Mouse (Mus musculus) brown adipose tissue, adult 24 weeks (tissue): ENCODE results near the gene Tnf. TPM values are rescaled to one million over a fixed set of nuclear protein-coding genes. Genes with fewer than 3 reads are reported as not detected.
"Not testable (repeated sequence)": the region's sequence is repeated elsewhere in the genome, so short reads cannot be mapped to it uniquely, and the experiment has no call there.

Experiments used
- H3K27ac ChIP-seq: fragments of 200-500 bp; replicated peaks from 2 replicates; pipeline ENCODE4 v1.5.1; 2012; ENCODE audit warnings: low read depth, mild to moderate bottlenecking, low read length
- H3K4me1 ChIP-seq: fragments of 200-500 bp; 2 replicates; pipeline ENCODE4 v1.6.1; 2012; ENCODE audit warnings: low read length, mixed read lengths; ENCODE audit not compliant: control insufficient read depth, insufficient read depth, insufficient read length
- H3K4me3 ChIP-seq: fragments of 200-500 bp; 2 replicates; pipeline ENCODE4 v1.5.1; 2012; ENCODE audit warnings: low read depth, mild to moderate bottlenecking, low read length, moderate library complexity; ENCODE audit not compliant: insufficient read depth
- polyA plus RNA-seq: library from polyadenylated mRNA; stranded (reverse); fragments of >200 nt; gene quantifications from 2 replicates; pipeline ENCODE4 v1.2.4, GENCODE M21; 2012; ENCODE audit not compliant: missing spikeins, insufficient read depth, insufficient read length

The Tnf gene
- polyA plus RNA-seq, 1 experiment = not detected

DNA sequence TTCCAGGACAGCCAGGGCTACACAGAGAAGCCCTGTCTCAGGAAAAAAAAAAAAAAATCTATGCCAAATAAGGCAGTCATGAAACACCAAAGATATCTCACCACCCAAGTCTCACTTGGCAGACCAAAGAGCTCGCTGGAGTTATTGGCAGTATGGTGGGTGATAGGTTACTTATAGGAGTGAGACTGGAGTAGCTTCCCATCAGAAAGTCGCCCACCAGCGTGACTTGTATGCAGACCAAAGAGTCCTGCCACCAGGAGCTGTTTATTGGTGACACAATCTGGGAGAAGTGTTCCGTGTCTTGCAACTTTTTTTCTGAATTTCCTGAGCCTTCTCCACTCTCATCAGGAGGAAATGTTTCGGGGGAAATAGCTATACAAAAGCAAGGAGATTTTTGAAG is 37.9 kb upstream of the Tnf start:
- Histone ChIP-seq H3K4me1 (peaks cover 12% of the 10 kb centered on the region), H3K4me3 (no peak overlapping the region), H3K27ac (no peak overlapping the region)

DNA sequence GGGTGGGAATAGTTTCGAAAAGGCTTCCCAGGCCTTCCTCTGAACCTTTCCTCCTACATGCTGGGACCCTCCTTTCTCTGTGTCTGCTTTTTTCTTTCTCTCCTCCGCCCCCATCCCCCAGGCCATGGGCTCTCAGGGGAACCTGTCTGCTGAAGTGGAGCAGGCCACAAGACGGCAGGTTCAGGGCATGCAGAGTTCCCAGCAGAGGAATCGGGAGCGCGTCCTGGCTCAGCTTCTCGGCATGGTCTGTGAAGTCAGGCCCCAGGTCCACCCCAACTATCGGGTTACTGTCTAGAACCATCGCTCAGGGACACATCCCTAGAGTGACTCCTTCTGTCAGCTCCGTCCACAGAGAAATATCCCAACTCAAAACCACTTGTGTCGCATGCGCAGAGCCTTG is 35.7 kb upstream of the Tnf start:
- no peak overlapping the region for H3K4me3 ChIP-seq
- H3K4me1 ChIP-seq = peaks cover 14% of the 10 kb centered on the region
- no peak overlapping the region for H3K27ac ChIP-seq

DNA sequence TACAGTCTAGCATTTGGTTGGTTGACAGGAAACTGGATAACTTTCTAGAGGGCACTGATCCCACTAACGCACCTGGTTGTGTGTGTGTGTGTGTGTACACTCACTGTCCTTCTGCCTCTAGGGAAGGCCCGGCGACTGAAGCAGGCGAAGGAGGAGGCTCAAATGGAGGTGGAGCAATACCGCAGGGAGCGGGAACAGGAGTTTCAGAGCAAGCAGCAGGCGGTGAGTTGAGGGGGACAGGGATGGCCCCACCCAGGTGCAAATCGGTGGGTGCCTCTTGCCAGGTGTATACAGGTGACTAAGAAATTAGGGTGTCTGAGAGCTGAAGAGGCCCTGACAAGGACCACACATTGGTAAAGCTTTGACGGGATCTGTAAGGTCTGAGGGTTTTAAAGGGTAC is 35.2 kb upstream of the Tnf start:
- H3K27ac ChIP-seq = no peak overlapping the region
- H3K4me1 ChIP-seq = peaks cover 14% of the 10 kb centered on the region
- H3K4me3 ChIP-seq = no peak overlapping the region

DNA sequence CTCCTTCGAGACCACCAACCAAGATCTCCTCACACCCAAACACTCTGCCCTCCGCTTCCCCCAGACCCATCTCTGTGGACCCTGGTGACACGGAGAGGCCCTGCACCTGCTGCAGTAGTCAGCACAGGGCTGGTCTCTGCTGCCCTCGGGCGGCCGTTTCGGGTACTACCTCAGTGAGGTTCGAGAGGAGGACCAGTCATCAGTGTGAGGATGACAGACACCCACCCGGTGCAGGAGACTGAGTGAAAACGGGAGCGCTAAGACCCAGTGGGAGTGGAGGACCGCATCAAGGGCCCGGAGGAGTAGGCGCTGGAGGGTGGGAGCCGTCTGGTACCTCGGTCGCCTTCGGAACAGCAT is 34.6 kb upstream of the Tnf start:
- H3K4me3 ChIP-seq = peak overlapping the region; percentile 57
- peaks cover 14% of the 10 kb centered on the region for H3K4me1 ChIP-seq
- peak overlapping the region; percentile 96 for H3K27ac ChIP-seq

DNA sequence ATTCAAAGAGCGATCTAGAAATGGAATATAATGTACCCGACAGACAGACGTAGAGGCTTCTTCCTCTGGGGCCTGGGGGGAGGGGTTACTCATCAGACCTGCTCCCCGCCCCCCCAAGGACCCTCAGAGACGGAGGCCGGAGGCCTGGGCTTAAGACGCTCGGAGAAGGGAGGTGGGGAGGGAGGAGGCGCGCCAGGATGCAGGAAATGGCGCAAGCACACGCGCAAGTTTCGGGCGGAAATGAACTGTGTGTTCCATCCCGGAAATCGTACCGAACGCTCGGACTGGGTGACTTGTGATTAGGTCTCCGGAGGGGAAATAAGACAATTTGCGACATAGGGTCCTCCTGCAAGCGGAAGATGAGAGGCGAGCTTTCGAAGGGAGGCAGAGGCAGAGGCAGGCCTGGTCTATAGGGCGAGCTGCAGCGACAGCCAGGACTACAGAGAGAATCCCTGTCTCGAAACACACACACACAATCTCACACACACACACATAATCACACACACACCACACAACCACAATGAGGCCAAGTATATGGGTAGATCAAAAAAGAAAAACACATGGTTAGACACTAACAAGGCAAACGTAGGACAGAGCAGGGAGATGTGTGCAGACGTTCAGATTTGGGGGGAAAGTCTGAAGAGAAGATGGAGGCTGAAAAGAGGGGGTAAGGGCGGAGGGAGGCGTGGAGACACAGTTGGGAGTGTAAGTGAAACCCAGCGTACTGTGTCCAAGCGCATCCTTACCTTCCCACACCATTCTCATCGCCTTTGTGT is 34.0 kb upstream of the Tnf start, which contains the start of gene Nfkbil1:
Gene Nfkbil1 (minus strand): TSS at position 179 of the 776 bp plus-strand sequence.
- H3K4me1 ChIP-seq = peaks cover 13% of the 10 kb centered on the region
- H3K27ac ChIP-seq = peak within 1 kb of the TSS; percentile 96
- H3K4me3 ChIP-seq = peak within 1 kb of the TSS; percentile 65

DNA sequence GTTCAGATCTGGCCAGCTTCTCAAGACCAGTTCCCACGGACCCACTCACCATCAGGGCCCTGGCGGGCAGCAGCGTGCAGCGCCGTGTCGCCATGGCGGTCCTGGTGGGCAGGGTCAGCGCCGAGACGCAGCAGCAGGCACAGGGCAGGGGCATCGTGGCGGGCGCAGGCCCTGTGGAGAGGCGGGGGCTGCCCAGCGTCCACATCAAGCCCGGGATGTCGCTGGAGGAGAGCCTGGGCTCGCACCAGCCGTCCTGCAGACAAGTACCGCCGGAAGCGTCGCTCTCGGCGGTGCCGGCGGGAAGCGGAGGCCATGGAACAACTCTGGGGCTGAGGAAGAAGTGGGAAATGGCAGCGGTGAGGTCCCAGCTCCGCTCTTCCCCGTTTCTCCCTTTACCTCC is 33.1 kb upstream of the Tnf start:
- peak overlapping the region; percentile 94 for H3K27ac ChIP-seq
- peaks cover 5% of the 10 kb centered on the region for H3K4me1 ChIP-seq

DNA sequence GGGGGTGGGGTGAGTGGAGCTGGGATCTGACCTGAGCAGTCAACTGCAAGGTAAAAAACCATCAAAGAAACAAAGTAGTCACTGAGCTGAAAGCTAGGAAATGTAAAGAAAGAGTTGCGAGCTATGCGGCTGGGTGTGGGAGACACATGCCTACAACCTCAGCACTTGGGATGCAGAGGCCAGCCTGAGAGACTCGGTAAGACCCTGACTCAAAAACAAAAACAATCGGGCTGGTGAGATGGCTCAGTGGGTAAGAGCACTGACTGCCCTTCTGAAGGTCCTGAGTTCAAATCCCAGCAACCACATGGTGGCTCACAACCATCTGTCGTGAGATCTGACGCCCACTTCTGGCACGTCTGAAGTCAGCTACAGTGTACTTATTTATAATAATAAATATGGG is 32.3 kb upstream of the Tnf start:
- Histone ChIP-seq H3K27ac (peak overlapping the region; percentile 84; the same call in 1 of the 2 replicates), H3K4me3 (0 out of 2 replicates have a peak overlapping the region, but pooled peaks have one; percentile 1)
- not testable (repeated sequence) for H3K4me1 ChIP-seq

More for the DNA sequence above, 33.1 kb upstream of the Tnf start:
- peak overlapping the region; percentile 58 for H3K4me3 ChIP-seq

DNA sequence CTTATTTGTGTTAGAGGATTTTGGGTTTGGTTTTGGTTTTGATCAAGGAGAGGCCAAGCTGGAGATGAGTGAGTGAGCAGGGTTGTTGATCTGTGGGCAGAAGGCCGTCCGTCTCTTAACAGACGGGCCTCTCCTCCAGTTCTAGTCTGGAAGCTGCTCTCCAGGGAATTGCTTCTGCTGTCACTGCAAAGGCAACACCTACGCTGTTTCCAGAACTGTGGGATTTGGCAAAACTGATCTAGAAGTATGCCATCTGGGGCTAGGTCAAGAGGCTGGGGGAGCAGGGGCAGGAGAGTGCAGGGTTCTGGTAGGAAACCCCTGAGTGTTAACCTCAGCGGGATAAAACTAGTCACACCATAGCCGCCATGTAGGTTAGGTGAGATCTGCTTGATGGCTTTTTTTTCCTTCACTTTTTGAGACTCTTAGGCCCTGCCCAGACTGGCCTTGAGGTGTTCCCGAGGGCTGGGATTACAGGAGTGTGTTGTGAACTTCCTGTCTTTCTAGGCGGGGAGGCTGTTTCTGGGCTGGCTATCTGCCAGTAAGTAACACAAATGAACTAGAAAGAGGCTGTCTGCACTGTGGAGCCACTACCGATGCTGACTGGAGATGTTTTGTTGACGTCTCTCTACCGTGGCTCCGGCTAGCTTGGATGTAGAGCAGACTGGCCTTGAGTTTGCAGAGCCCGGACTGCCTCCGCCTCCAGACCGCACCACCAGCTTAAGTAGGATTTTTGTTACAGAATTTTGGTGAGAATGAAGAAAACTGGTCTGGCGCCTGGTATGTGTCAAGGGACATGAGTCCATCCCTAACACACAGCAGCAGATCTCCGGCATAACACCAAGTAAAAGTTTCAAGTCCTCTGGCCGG is 31.5 kb upstream of the Tnf start, which contains the start of gene Atp6v1g2:
Gene Atp6v1g2 (plus strand): TSS at position 547 of the 867 bp plus-strand sequence.
- H3K4me3 ChIP-seq = peak within 1 kb of the TSS; percentile 8; the same call in 1 of the 2 replicates
- H3K4me1 ChIP-seq = peaks cover 5% of the 10 kb centered on the region
- H3K27ac ChIP-seq = peak within 1 kb of the TSS; percentile 84

DNA sequence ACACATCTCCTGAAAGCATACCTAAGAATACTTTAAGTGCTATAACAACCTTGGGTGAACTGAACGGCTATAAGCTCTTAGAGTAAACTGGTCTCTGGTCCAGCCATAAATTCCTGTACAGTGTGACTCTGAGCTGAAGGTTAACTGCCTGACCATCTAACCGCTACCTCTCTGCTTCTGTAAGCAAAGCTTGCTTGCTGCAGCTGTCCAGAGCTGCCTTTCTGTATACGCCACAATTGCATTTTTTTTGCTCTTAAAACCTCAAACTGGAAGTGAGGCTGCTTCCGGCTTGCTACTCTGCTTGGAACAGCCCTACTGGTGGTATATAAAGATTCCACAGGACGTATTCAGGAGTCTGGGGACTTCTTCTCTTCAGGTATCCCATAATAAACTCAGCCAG is 30.9 kb upstream of the Tnf start:
- Histone ChIP-seq H3K4me1 (peaks cover 5% of the 10 kb centered on the region), H3K27ac (peak overlapping the region; percentile 84; the same call in 1 of the 2 replicates), H3K4me3 (no peak overlapping the region)

DNA sequence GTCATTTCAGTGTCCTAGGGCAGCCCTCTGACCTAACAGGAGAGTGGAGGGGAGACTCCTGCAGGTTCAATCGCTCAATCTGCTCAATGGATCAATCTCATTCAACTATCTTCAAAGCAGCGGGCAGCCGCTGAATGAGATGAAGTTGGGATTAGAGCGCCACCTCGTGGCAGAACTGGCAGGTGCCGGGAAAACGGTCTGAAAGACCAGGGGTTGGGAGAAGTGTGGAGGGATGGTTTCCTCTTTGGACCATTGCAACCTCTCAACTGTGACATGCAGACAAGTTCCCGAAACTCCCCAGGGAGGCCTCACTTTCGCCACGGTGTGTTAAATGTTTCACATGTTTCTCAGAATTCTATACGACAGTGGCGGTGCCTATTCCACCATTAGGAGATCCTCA is 30.2 kb upstream of the Tnf start:
- peaks cover 5% of the 10 kb centered on the region for H3K4me1 ChIP-seq
- H3K4me3 ChIP-seq = no peak overlapping the region
- no peak overlapping the region for H3K27ac ChIP-seq

DNA sequence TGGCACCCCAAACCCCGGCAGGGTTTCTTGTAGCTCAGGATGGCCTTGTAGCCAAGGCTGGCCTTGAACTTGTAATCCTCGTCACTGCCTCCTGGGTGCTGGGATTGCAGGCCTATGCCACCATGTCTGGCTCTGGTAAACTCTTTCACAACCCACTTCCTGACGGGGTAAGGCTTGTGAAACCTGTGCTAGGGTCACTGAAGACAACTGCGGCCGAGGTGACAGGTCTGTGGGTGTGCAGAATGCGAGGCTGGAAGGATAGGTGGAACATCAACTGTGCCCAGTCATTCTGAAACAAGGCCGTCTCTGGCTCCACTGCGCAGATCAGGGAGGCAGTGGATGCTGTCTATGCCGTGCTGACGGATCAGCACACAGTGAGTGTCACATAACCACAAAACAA is 29.2 kb upstream of the Tnf start:
- Histone ChIP-seq H3K27ac (no peak overlapping the region), H3K4me1 (peaks cover 8% of the 10 kb centered on the region), H3K4me3 (no peak overlapping the region)

DNA sequence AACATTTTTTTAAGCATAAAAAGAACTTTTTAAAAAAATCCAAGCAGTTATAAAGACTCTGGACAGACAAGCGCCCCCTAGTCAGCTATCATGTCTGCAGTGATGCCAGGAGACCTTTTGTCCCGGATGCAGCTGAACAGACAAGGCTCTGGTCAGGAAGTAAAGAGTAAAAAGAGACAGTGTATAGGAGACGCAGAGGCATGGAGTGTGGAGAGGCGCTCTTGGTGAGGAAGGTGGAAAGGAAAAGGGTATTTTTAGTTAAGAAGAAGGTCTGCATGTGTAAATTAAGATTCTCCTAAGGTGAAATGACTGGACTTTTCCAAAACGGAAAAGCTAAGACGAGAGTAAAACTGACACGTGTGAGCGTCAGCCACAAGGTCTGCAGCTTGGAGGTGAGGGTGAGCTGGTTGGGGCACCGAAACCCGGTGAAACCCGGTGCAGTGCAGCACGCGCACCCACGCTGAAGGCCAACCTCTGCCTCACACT is 24.8 kb upstream of the Tnf start:
- H3K4me3 ChIP-seq = no peak overlapping the region
- 0 out of 2 replicates have a peak overlapping the region, but pooled peaks have one; percentile 33 for H3K27ac ChIP-seq

DNA sequence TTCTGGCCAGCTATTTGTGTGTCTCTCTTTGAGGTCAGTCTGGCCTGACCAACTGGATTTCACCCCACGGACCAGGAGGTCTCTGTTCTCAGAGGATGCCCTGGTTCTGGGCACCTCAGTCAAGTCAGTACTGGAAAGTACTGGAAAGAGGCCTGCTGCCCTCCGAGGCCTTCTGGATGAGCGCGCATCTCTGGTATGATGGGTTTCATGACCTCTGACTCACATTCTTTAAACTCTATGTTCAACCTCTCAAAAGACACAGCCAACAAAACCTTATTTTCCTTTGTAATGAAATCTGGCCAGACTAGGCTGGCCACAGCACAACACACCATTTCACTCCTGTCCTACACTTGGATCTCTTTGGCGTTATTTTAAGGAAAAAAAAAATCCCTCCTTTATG is 23.6 kb upstream of the Tnf start:
- H3K4me1 ChIP-seq = peaks cover 9% of the 10 kb centered on the region
- H3K27ac ChIP-seq = no peak overlapping the region
- no peak overlapping the region for H3K4me3 ChIP-seq

More for the DNA sequence above, 24.8 kb upstream of the Tnf start:
- H3K4me1 ChIP-seq = peaks cover 8% of the 10 kb centered on the region; the same call in 1 of the 2 replicates

DNA sequence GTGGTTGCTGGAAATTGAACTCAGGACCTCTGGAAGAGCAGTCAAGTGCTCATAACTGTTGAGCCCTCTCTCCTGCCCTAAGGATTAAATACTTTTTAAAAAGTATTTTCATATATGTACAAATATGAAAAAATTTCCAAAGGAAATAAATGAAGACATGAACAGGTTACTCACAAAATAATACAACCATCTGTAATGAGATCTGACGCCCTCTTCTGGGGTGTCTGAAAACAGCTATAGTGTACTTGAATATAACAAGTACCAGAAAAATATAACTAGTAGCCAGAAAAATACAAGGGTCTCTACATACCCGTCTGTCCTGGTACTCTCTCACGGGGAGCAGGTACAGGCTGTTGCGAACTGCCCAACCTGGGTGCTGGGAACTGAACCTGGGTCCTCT is 22.8 kb upstream of the Tnf start:
- Histone ChIP-seq H3K27ac (no peak overlapping the region), H3K4me3 (no peak overlapping the region), H3K4me1 (peaks cover 14% of the 10 kb centered on the region)

DNA sequence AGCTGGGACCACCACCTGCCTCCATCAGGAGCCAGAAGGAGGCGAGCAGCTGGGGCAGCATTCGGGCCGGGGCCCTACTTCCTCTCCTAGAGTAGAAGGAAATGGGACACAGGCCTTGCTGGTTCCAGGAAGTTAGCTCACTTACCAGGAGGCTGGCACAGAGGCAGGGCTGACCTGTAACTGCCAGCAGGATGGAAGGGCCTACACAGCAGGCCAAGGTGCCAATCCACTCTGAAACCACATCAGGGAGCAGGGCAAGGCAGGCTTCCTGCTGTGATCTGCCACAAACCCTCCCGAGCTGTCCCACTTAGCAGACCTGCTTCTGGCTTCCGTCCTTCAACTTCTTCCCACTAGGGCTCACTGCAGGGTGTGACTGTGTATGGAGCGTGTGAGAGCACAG is 20.5 kb upstream of the Tnf start:
- Histone ChIP-seq H3K4me3 (peak overlapping the region; percentile 49), H3K4me1 (peaks cover 22% of the 10 kb centered on the region), H3K27ac (peak overlapping the region; percentile 88)
